Mouse (Mus musculus) cerebellum, adult 2 months (tissue): ENCODE measurements around the gene Mylk3.

Experiments
- CTCF ChIP-seq: fragments of 200-500 bp; IDR thresholded peaks from 2 replicates; pipeline ENCODE4 v1.5.1; 2011; ENCODE audit warnings: low read depth, mild to moderate bottlenecking, control low read depth, low read length, moderate library complexity, borderline replicate concordance; ENCODE audit not compliant: insufficient read depth
- POLR2A ChIP-seq: fragments of 200-500 bp; IDR thresholded peaks from 2 replicates; pipeline ENCODE4 v1.6.1; 2011; ENCODE audit warnings: low read length, control low read depth, borderline replicate concordance; ENCODE audit not compliant: insufficient read depth

DNA sequence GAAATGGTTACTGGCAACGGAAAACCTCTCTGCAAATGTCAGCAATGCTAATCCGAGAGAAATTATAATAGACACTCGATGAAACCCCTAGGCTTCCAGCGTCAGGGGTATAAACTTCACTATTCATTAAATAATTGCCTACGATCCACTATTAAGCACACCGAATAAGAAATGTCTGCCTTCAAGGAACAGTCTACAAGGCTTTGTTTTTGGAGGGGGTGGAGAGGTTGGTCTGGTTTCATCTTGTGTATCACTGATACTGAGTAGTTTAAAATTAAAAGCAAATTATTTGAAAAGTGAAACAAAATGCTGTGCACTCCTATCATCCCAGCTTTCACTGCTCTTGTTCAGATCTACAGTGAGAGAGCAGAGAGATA is 46.9 kb upstream of the Mylk3 start:
- no peak for TF ChIP-seq CTCF
- no peak for TF ChIP-seq POLR2A
